Mouse (Mus musculus): ENCODE results near the gene Stxbp3. TPM values are rescaled to one million over a fixed set of nuclear protein-coding genes. Genes with fewer than 3 reads are reported as not detected.
"Not testable (repeated sequence)": the region's sequence is repeated elsewhere in the genome, so short reads cannot be mapped to it uniquely, and the experiment has no call there.

Gene Stxbp3
- polyA plus RNA-seq, 1 experiment = 4.9 TPM

DNA sequence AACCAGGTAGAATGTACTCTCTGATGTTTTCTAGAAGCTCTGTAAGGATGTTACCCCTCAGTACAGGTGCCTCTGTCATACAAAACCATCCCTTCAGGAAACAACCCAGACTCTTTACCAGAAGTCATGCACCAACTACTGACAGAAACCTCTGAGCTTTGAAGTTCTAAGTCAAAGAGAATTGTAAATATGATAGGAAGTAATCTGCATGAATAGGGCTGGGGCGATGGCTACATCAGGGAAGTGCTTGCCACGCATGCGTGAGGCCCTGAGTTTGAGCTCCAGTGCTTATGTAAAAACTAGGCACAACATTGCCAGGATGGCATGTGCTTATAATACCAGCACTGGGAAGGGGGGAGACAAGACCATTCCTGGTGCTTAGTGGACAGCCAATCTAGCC lies 25.4 kb upstream of the Stxbp3 start:
- Histone ChIP-seq H3K27me3 (ENCODE audit: control insufficient read depth, insufficient read depth, low read length) (no peaks in the 10 kb centered on the region), H3K4me1 (ENCODE audit: control insufficient read depth, insufficient read depth, low read length) (peaks cover 4% of the 10 kb centered on the region), H3K36me3 (ENCODE audit: control insufficient read depth, insufficient read depth, low read length) (no peaks in the 10 kb centered on the region), H3K27ac (ENCODE audit: control insufficient read depth, insufficient read depth, low read depth, low read length) (no peak overlapping the region), H3K4me3 (ENCODE audit: control insufficient read depth, low read depth, low read length) (no peak overlapping the region)
- TF ChIP-seq POLR2A (IDR thresholded peaks at IDR 0.05; ENCODE audit: control insufficient read depth, low read depth, low read length) = no peak
- TF ChIP-seq CTCF (IDR thresholded peaks at IDR 0.05; ENCODE audit: control insufficient read depth, insufficient read depth, insufficient replicate concordance, low read depth, low read length) = no peak

DNA sequence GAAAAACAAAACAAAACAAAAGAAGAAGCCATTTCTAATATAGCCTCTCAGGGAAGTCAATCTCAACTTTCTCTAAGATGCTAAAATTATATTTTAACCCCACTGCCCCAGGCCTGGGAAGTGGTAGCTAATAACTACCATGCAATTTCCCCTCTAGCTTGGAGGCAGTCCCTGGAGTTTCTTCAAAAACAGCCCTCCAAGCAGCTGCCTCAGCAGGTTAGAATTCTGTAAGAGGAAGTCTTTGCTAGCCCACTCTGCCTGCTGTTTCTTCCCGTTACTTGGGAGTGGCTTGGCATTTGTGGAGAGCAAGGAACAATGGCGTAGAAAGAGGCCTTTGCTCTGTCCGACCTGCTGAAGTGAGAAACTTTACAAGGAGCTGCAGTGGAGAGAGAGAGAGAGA lies 24.8 kb upstream of the Stxbp3 start:
- no peak overlapping the region for H3K27ac ChIP-seq (ENCODE audit: control insufficient read depth, insufficient read depth, low read depth, low read length)
- H3K4me1 ChIP-seq (ENCODE audit: control insufficient read depth, insufficient read depth, low read length) = peaks cover 4% of the 10 kb centered on the region
- TF ChIP-seq POLR2A (IDR thresholded peaks at IDR 0.05; ENCODE audit: control insufficient read depth, low read depth, low read length) (no peak), CTCF (IDR thresholded peaks at IDR 0.05; ENCODE audit: control insufficient read depth, insufficient read depth, insufficient replicate concordance, low read depth, low read length) (no peak)
- no peak overlapping the region for H3K4me3 ChIP-seq (ENCODE audit: control insufficient read depth, low read depth, low read length)
- no peaks in the 10 kb centered on the region for H3K36me3 ChIP-seq (ENCODE audit: control insufficient read depth, insufficient read depth, low read length)
- no peaks in the 10 kb centered on the region for H3K27me3 ChIP-seq (ENCODE audit: control insufficient read depth, insufficient read depth, low read length)

DNA sequence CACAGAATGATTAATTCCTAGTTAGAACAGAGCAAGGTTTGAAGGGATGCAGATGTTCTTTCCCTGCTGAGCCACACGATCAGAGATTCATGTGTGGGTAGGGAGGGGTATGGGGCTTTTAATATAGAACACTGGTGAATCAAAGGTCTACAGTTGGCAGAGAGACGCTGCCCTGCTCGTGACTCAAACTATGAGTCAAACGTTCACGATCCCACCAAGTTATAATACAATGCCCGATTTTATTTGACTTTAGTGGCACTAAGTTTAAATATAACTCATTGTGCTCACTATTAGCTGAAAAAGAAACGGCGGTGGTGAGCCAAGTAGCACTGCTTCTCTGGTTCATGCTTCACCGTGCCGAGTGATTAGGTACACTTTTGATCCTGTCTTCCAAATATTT lies 22.8 kb upstream of the Stxbp3 start:
- H3K4me1 ChIP-seq (ENCODE audit: control insufficient read depth, insufficient read depth, low read length) = no peaks in the 10 kb centered on the region

DNA sequence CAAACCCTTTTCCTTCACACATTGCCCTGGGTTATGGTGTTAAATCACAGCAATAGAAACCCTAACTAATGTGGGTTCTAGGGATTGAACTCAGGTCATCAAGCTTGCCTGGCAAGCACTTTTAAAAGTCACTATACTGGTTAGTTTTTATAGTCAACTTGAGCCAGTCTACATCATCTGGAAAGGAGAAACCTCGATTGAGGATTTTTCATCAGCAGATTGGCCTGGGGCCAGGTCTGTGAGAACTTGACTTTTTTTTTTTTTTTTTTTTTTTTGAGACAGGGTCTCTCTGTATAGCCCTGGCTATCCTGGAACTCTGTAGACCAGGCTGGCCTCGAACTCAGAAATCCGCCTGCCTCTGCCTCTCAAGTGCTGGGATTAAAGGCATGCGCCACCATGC lies 22.0 kb upstream of the Stxbp3 start:
- H3K4me3 ChIP-seq (ENCODE audit: control insufficient read depth, low read depth, low read length); H3K27me3 ChIP-seq (ENCODE audit: control insufficient read depth, insufficient read depth, low read length); H3K27ac ChIP-seq (ENCODE audit: control insufficient read depth, insufficient read depth, low read depth, low read length); H3K4me1 ChIP-seq (ENCODE audit: control insufficient read depth, insufficient read depth, low read length); H3K36me3 ChIP-seq (ENCODE audit: control insufficient read depth, insufficient read depth, low read length): not testable (repeated sequence)

More for the DNA sequence above, 22.8 kb upstream of the Stxbp3 start:
- H3K27ac ChIP-seq (ENCODE audit: control insufficient read depth, insufficient read depth, low read depth, low read length) = no peak overlapping the region
- no peak for TF ChIP-seq CTCF (IDR thresholded peaks at IDR 0.05; ENCODE audit: control insufficient read depth, insufficient read depth, insufficient replicate concordance, low read depth, low read length)
- TF ChIP-seq POLR2A (IDR thresholded peaks at IDR 0.05; ENCODE audit: control insufficient read depth, low read depth, low read length) = no peak
- H3K36me3 ChIP-seq (ENCODE audit: control insufficient read depth, insufficient read depth, low read length) = no peaks in the 10 kb centered on the region
- H3K4me3 ChIP-seq (ENCODE audit: control insufficient read depth, low read depth, low read length) = no peak overlapping the region
- H3K27me3 ChIP-seq (ENCODE audit: control insufficient read depth, insufficient read depth, low read length) = no peaks in the 10 kb centered on the region

GRCm38 (mm10) chr3:108860786-108861185 lies 20.5 kb upstream of the Stxbp3 start:
- no peak overlapping the region for H3K27ac ChIP-seq (ENCODE audit: control insufficient read depth, insufficient read depth, low read depth, low read length)
- H3K4me1 ChIP-seq (ENCODE audit: control insufficient read depth, insufficient read depth, low read length) = peaks cover 2% of the 10 kb centered on the region; the same call in 1 of the 2 replicates
- no peaks in the 10 kb centered on the region for H3K27me3 ChIP-seq (ENCODE audit: control insufficient read depth, insufficient read depth, low read length)
- H3K36me3 ChIP-seq (ENCODE audit: control insufficient read depth, insufficient read depth, low read length) = no peaks in the 10 kb centered on the region
- TF ChIP-seq CTCF (IDR thresholded peaks at IDR 0.05; ENCODE audit: control insufficient read depth, insufficient read depth, insufficient replicate concordance, low read depth, low read length) (no peak), POLR2A (IDR thresholded peaks at IDR 0.05; ENCODE audit: control insufficient read depth, low read depth, low read length) (no peak)
- no peak overlapping the region for H3K4me3 ChIP-seq (ENCODE audit: control insufficient read depth, low read depth, low read length)

DNA sequence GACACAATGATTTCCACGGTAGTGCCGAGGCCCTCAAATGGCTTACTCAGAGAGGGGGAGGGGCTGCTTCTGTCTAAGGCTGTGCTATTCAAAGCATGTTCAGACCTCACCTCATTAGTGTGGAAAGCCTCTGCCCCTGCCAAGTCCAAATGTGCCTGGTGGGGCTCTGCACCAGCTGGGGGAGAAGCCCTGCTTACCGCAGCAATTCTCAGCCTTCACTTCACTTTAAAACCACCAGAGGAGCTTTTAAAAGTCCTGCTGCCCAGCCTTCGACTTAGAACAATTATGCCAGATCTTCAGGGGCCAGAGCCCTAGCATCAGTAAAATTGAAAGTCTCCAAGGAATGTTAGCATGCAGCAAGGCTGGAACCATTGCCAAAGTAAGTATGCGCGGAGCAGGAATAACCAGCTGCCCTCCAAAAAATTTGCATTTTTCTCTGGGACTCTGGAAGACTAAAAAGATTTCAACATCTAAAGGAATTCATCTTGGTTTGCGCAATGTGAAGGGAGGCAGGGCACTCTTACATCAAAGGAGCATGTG lies 18.0 kb upstream of the Stxbp3 start:
- peaks cover 11% of the 10 kb centered on the region for H3K4me1 ChIP-seq (ENCODE audit: control insufficient read depth, insufficient read depth, low read length)
- peak overlapping the region; percentile 49; the same call in 1 of the 2 replicates for H3K27ac ChIP-seq (ENCODE audit: control insufficient read depth, insufficient read depth, low read depth, low read length)
- H3K36me3 ChIP-seq (ENCODE audit: control insufficient read depth, insufficient read depth, low read length) = no peaks in the 10 kb centered on the region
- no peak for TF ChIP-seq CTCF (IDR thresholded peaks at IDR 0.05; ENCODE audit: control insufficient read depth, insufficient read depth, insufficient replicate concordance, low read depth, low read length)
- TF ChIP-seq POLR2A (IDR thresholded peaks at IDR 0.05; ENCODE audit: control insufficient read depth, low read depth, low read length) = no peak
- no peaks in the 10 kb centered on the region for H3K27me3 ChIP-seq (ENCODE audit: control insufficient read depth, insufficient read depth, low read length)
- no peak overlapping the region for H3K4me3 ChIP-seq (ENCODE audit: control insufficient read depth, low read depth, low read length)

DNA sequence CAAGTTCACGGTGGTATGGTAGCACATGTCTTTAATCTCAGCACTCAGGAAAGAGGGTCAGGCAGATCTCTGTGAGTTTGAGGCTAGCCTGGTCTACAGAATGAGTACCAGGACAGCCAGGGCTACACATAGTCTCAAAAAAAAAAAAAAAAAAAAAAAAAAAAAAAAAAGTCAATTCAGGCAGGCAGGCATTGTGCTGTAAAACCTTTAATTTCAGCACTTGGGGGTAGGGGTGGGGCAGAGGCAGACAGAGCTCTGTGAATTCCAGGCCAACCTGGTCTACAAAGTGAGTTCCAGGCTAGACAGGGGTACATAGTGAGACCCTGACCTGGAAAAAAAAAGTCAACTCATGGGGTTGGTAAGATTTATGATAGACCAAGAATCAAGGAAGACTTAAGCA lies 17.4 kb upstream of the Stxbp3 start:
- Histone ChIP-seq H3K36me3 (ENCODE audit: control insufficient read depth, insufficient read depth, low read length) (no peaks in the 10 kb centered on the region), H3K4me3 (ENCODE audit: control insufficient read depth, low read depth, low read length) (no peak overlapping the region), H3K4me1 (ENCODE audit: control insufficient read depth, insufficient read depth, low read length) (peaks cover 11% of the 10 kb centered on the region), H3K27ac (ENCODE audit: control insufficient read depth, insufficient read depth, low read depth, low read length) (no peak overlapping the region; the same call in 1 of the 2 replicates), H3K27me3 (ENCODE audit: control insufficient read depth, insufficient read depth, low read length) (no peaks in the 10 kb centered on the region)
- no peak for TF ChIP-seq POLR2A (IDR thresholded peaks at IDR 0.05; ENCODE audit: control insufficient read depth, low read depth, low read length)
- TF ChIP-seq CTCF (IDR thresholded peaks at IDR 0.05; ENCODE audit: control insufficient read depth, insufficient read depth, insufficient replicate concordance, low read depth, low read length) = no peak

GRCm38 (mm10) chr3:108857124-108857470 lies 16.8 kb upstream of the Stxbp3 start:
- Histone ChIP-seq H3K36me3 (ENCODE audit: control insufficient read depth, insufficient read depth, low read length) (no peaks in the 10 kb centered on the region), H3K27me3 (ENCODE audit: control insufficient read depth, insufficient read depth, low read length) (no peaks in the 10 kb centered on the region), H3K4me3 (ENCODE audit: control insufficient read depth, low read depth, low read length) (no peak overlapping the region), H3K27ac (ENCODE audit: control insufficient read depth, insufficient read depth, low read depth, low read length) (no peak overlapping the region; the same call in 1 of the 2 replicates), H3K4me1 (ENCODE audit: control insufficient read depth, insufficient read depth, low read length) (peaks cover 13% of the 10 kb centered on the region)
- TF ChIP-seq CTCF (IDR thresholded peaks at IDR 0.05; ENCODE audit: control insufficient read depth, insufficient read depth, insufficient replicate concordance, low read depth, low read length) = no peak
- no peak for TF ChIP-seq POLR2A (IDR thresholded peaks at IDR 0.05; ENCODE audit: control insufficient read depth, low read depth, low read length)

All from testis, adult 2 months (tissue).